Mouse (Mus musculus): ENCODE results near the gene Flt3l.
A peak's percentile ranks its signal among the peaks of the same experiment; 100 is the strongest.
"Not testable (repeated sequence)": the region's sequence is repeated elsewhere in the genome, so short reads cannot be mapped to it uniquely, and the experiment has no call there.

Gene Flt3l

GRCm38 (mm10) chr7:45135993-45136567 is at the start of gene Flt3l, which contains the start of gene Gm45713:
Flt3l (minus strand) TSS chr7:45136432.
Gm45713 (minus strand) TSS chr7:45136231.
- DNase-seq (ENCODE audit: low read depth in 2 of 2, low spot score in 2 of 2): peak; percentile 91 to 94

- no peak for DNase-seq (ENCODE audit: low read depth in 2 of 2, low spot score in 2 of 2)
Measured at GRCm38 (mm10) chr7:45185921-45186320, 49.7 kb upstream of the Flt3l start.

- no peak for DNase-seq (ENCODE audit: low read depth in 2 of 2, low spot score in 2 of 2)
Measured at GRCm38 (mm10) chr7:45183672-45184071, 47.4 kb upstream of the Flt3l start.

GRCm38 (mm10) chr7:45182606-45183005 is 46.4 kb upstream of the Flt3l start:
- no peak for DNase-seq (ENCODE audit: low read depth in 2 of 2, low spot score in 2 of 2)

- peak; percentile 61 to 70 for DNase-seq (ENCODE audit: low read depth in 2 of 2, low spot score in 2 of 2)
Measured at GRCm38 (mm10) chr7:45182199-45182601, 46.0 kb upstream of the Flt3l start.

- DNase-seq (ENCODE audit: low read depth in 2 of 2, low spot score in 2 of 2): no peak
Measured at GRCm38 (mm10) chr7:45181540-45181939, 45.3 kb upstream of the Flt3l start.

- no peak for DNase-seq (ENCODE audit: low read depth in 2 of 2, low spot score in 2 of 2)
Measured at GRCm38 (mm10) chr7:45180896-45181477, 44.8 kb upstream of the Flt3l start, which contains the start of gene Pth2. Pth2 (plus strand) TSS chr7:45180995.

GRCm38 (mm10) chr7:45179469-45179868 is 43.2 kb upstream of the Flt3l start, which contains the start of gene Gfy:
Gfy (minus strand) TSS chr7:45179569.
- no peak for DNase-seq (ENCODE audit: low read depth in 2 of 2, low spot score in 2 of 2)

GRCm38 (mm10) chr7:45178550-45178949 is 42.3 kb upstream of the Flt3l start:
- DNase-seq (ENCODE audit: low read depth in 2 of 2, low spot score in 2 of 2): no peak

- no peak for DNase-seq (ENCODE audit: low read depth in 2 of 2, low spot score in 2 of 2)
Measured at GRCm38 (mm10) chr7:45176356-45176755, 40.1 kb upstream of the Flt3l start.

- DNase-seq (ENCODE audit: low read depth in 2 of 2, low spot score in 2 of 2): no peak
Measured at GRCm38 (mm10) chr7:45175929-45176328, 39.7 kb upstream of the Flt3l start.

- no peak for DNase-seq (ENCODE audit: low read depth in 2 of 2, low spot score in 2 of 2)
Measured at GRCm38 (mm10) chr7:45175398-45175797, 39.2 kb upstream of the Flt3l start.

GRCm38 (mm10) chr7:45174567-45175280 is 38.5 kb upstream of the Flt3l start:
- DNase-seq (ENCODE audit: low read depth in 2 of 2, low spot score in 2 of 2): no peak

- not testable (repeated sequence) for DNase-seq (ENCODE audit: low read depth in 2 of 2, low spot score in 2 of 2)
Measured at GRCm38 (mm10) chr7:45173772-45174171, 37.5 kb upstream of the Flt3l start.

- DNase-seq (ENCODE audit: low read depth in 2 of 2, low spot score in 2 of 2): peak; percentile 44 to 63
Measured at GRCm38 (mm10) chr7:45172974-45173373, 36.7 kb upstream of the Flt3l start.

GRCm38 (mm10) chr7:45169495-45169894 is 33.3 kb upstream of the Flt3l start:
- no peak for DNase-seq (ENCODE audit: low read depth in 2 of 2, low spot score in 2 of 2)

GRCm38 (mm10) chr7:45168656-45169055 is 32.4 kb upstream of the Flt3l start:
- no peak for DNase-seq (ENCODE audit: low read depth in 2 of 2, low spot score in 2 of 2)

GRCm38 (mm10) chr7:45167761-45168445 is 31.7 kb upstream of the Flt3l start:
- DNase-seq (ENCODE audit: low read depth in 2 of 2, low spot score in 2 of 2): no peak

- no peak for DNase-seq (ENCODE audit: low read depth in 2 of 2, low spot score in 2 of 2)
Measured at GRCm38 (mm10) chr7:45166950-45167401, 30.7 kb upstream of the Flt3l start.

- DNase-seq (ENCODE audit: low read depth in 2 of 2, low spot score in 2 of 2): no peak
Measured at GRCm38 (mm10) chr7:45165701-45166100, 29.5 kb upstream of the Flt3l start.

GRCm38 (mm10) chr7:45164833-45165232 is 28.6 kb upstream of the Flt3l start:
- no peak for DNase-seq (ENCODE audit: low read depth in 2 of 2, low spot score in 2 of 2)

All from CD8-positive naive resting alpha-beta T cell, adult 2 months (primary cell).